Mouse (Mus musculus): ENCODE results near the gene Lipt2. TPM values are rescaled to one million over a fixed set of nuclear protein-coding genes. Genes with fewer than 3 reads are reported as not detected.

Gene Lipt2
- 1 to 10 TPM; 5.7 to 7.1 TPM for total RNA-seq (2021)

- peak; percentile 91 for DNase-seq
Measured at GRCm38 (mm10) chr7:100159105-100159841, at the start of gene Lipt2. Gene Lipt2 (plus strand): TSS chr7:100159277.

- DNase-seq, result no peak
Measured at GRCm38 (mm10) chr7:100111506-100111905, 47.6 kb upstream of the Lipt2 start.

GRCm38 (mm10) chr7:100113821-100114220, 45.3 kb upstream of the Lipt2 start:
- DNase-seq, result peak; percentile 7 to 10

GRCm38 (mm10) chr7:100114279-100114678, 44.8 kb upstream of the Lipt2 start:
- DNase-seq, result no peak

GRCm38 (mm10) chr7:100120791-100121261, 38.3 kb upstream of the Lipt2 start:
- DNase-seq, result peak in 1 of 2 experiments; percentile 3

- DNase-seq, result peak; percentile 99 to 100
Measured at GRCm38 (mm10) chr7:100121376-100121789, 37.7 kb upstream of the Lipt2 start, which contains the start of gene Pold3. Gene Pold3 (minus strand): TSS chr7:100121565.

- no peak for DNase-seq
Measured at GRCm38 (mm10) chr7:100123486-100123885, 35.6 kb upstream of the Lipt2 start.

GRCm38 (mm10) chr7:100124211-100124610, 34.9 kb upstream of the Lipt2 start:
- DNase-seq, result no peak

GRCm38 (mm10) chr7:100125166-100125565, 33.9 kb upstream of the Lipt2 start:
- no peak for DNase-seq

GRCm38 (mm10) chr7:100126514-100126913, 32.6 kb upstream of the Lipt2 start:
- no peak for DNase-seq

GRCm38 (mm10) chr7:100128262-100129041, 30.6 kb upstream of the Lipt2 start:
- DNase-seq, result no peak

GRCm38 (mm10) chr7:100130592-100130991, 28.5 kb upstream of the Lipt2 start:
- no peak for DNase-seq

- no peak for DNase-seq
Measured at GRCm38 (mm10) chr7:100132379-100132778, 26.7 kb upstream of the Lipt2 start.

GRCm38 (mm10) chr7:100137038-100137437, 22.0 kb upstream of the Lipt2 start:
- no peak for DNase-seq

GRCm38 (mm10) chr7:100138075-100138474, 21.0 kb upstream of the Lipt2 start:
- no peak for DNase-seq

- no peak for DNase-seq
Measured at GRCm38 (mm10) chr7:100140591-100140990, 18.5 kb upstream of the Lipt2 start.

- no peak for DNase-seq
Measured at GRCm38 (mm10) chr7:100148586-100148985, 10.5 kb upstream of the Lipt2 start.

- no peak for DNase-seq
Measured at GRCm38 (mm10) chr7:100150086-100150485, 9.0 kb upstream of the Lipt2 start.

- no peak for DNase-seq
Measured at GRCm38 (mm10) chr7:100150626-100151025, 8.5 kb upstream of the Lipt2 start.

- no peak for DNase-seq
Measured at GRCm38 (mm10) chr7:100157669-100158068, 1.4 kb upstream of the Lipt2 start.

- DNase-seq, result peak in 1 of 2 experiments; percentile 6
Measured at GRCm38 (mm10) chr7:100160006-100160405, 929 bp downstream of the Lipt2 start.

GRCm38 (mm10) chr7:100163506-100163905, 4.4 kb downstream of the Lipt2 start:
- no peak for DNase-seq

GRCm38 (mm10) chr7:100168654-100169053, 9.6 kb downstream of the Lipt2 start:
- no peak for DNase-seq

Measured in layer of hippocampus, postnatal 36 days (tissue).